Mouse (Mus musculus) cerebellum, adult 9-10 months (tissue): ENCODE data around the gene Gpr21.
"Not testable (repeated sequence)": the region's sequence is repeated elsewhere in the genome, so short reads cannot be mapped to it uniquely, and the experiment has no call there.

Source experiments
- DNase-seq: peaks from one replicate; pipeline ENCODE4 v3.0.0; 2022

The Gpr21 gene

DNA sequence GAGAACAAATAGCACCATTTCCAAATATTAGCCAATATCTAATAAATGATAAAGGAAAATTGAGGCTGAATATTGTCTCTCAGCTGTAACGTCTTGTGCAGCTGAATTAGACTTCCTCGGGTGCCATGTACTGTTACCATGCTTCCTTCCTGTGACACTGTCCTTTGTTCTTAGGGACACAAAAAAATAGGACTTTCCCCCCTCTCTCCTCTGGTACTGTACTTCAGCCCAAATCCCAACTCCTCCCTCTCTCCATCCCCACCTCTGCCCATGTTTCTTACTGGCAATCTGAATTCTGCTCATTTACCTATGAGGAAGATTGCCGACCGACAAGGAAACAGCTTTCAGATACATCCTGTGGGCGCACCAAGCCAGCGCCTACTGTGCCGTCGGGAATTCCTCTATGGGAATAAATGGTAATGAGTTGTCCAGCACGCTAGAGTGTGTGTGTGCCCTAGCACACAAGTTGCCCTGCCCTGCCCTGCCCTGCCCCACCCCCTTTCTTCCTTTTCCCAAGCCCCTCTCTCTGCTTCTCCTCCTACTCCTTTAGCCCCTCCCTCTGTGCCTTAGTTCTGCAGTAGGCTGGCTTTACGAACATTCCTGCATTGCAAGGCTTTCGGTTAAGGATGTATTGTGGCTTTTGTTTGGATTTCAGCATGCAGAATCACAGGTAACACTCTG is at the start of gene Gpr21:
Gene Gpr21 (plus strand): TSS at position 303 of the 681 bp plus-strand sequence.
- no peak for DNase-seq

DNA sequence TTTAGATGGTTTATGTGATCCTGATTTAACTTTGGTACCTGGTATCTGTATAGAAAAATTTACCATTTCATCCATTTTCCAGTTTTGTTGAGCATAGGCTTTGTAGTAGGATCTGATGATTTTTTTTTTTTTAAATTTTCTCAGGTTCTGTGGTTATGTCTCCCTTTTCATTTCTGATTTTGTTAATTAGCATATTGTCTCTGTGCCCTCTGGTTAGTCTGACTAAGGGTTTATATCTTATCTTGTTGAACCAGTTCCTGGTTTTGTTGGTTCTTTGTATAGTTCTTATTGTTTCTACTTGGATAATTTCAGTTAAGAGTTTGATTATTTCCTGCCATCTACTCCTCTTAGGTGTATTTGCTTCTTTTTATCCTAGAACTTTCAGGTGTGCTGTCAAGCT is 36.6 kb upstream of the Gpr21 start:
- DNase-seq: no peak

DNA sequence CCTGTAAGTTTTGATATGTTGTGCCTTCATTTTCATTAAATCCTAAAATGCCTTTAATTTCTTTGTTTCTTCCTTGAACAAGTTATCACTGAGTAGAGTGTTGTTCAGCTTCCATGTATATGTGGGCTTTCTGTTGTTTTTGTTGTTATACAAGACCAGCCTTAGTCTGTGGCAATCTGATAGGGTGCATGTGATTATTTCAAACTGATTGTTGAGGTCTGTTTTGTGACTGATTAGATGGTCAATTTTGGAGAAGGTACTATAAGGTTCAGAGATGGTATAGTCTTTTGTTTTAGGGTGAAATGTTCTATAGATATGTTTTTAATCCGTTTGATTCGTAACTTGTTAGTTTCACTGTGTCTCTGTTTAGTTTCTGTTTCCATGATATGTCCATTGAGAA is 36.1 kb upstream of the Gpr21 start:
- no peak for DNase-seq

DNA sequence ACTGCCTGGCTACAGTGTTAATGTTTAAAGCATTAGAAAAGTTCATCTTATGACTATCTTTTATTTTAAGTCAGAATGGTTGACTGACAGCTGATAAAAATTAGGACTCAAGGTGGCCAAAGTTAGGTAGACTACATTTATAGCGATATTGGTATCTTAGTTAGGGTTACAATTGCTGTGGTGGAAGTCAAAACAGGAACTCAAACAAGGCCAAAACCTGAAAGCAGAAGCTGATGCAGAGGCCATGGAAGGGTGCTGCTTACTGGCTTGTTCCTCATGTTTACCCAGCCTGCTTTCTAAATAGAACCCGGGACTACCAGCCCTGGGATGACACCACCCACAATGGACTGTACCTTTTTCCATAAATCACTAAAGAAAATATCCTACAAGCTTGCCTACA is 32.0 kb upstream of the Gpr21 start:
- DNase-seq: no peak

DNA sequence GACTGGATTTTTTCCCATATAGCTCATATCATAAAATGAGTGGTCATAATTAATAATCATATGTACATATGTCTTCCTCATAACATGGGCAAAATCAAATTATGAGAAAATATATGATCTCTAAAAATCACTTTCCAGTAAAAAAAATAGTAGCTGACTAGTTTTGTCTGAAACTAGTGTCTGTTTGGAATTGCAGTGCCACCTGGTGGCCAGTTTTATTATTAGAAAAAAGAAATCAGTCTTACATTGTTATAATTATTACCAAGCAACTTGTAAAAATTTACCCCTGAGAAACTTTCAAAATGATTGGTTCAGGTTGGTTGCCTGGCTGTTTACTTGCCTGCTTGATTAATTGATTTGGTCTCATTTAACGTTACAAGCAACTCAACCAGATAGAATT is 30.8 kb upstream of the Gpr21 start:
- DNase-seq: peak; percentile 69

DNA sequence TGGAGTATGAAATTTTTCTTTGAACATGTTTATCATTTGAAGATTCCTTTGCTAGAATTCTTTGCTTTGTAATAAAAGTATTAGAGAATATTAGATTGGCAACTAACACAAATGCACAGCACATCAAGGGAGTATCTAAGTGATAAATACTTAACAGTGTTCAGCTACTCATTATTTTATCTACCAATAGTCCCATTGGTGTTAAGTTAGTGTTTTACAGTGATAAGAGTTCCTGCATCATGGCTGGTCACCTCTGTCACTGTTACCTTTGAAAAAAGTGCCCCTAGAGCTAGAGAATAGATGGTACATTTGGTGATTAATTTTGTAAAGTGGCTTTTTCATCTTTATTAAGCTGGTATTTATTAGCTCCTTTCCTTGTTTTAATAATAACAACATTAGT is 29.7 kb upstream of the Gpr21 start:
- DNase-seq: no peak

DNA sequence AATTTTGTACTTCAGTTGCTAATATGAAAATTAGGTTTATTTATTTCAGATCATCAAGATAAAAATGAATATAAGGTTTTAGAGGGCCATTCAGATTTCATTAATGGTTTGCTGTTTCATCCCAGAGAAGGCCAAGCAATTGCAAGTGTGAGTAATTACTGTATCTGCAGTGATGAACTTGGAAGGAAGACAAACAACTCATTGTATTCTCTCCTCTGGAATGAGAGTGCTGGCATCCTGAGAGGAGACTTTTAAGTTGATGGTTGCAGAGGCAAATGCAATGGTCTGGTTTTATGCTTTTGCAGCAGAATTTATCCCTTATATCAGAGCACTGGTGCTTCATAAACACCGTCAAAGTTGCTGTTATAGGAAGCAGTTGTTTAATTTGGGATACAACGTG is 27.2 kb upstream of the Gpr21 start:
- no peak for DNase-seq

DNA sequence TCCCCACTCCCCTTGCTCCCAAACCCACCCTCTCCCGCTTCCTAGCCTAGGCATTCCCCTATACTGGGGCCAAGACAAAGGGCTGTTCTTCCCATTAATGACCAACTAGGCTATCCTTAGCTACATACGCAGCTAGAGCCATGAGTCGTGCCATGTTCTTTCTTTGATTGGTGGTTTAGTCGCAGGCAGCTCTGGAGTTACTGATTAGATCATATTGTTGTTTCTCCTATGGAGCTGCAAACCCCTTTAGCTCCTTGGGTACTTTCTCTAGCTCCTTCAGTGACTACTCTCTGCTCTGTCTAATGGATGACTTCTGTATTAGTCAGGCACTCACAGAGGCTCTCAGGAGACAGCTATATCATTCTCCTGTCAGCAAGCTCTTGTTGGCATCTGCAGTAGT is 18.8 kb upstream of the Gpr21 start:
- no peak for DNase-seq

DNA sequence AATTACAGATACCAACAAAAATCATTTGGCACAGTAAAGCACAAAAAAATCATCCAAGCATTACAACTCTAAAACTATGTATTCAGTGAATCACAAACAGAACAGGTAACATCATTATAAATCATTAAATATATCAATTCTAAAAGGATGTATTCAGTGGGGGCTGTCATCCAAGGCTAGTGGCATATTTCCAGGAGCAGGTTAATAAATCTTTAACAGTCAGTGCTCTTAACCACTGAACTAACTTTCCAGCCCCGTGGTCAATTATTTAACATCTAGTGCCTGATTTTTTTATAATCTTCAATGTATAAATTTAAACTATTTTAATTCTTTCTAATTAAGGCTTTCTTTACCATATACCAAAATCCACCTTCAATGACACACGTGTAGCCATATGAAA is 10.3 kb upstream of the Gpr21 start:
- not testable (repeated sequence) for DNase-seq

DNA sequence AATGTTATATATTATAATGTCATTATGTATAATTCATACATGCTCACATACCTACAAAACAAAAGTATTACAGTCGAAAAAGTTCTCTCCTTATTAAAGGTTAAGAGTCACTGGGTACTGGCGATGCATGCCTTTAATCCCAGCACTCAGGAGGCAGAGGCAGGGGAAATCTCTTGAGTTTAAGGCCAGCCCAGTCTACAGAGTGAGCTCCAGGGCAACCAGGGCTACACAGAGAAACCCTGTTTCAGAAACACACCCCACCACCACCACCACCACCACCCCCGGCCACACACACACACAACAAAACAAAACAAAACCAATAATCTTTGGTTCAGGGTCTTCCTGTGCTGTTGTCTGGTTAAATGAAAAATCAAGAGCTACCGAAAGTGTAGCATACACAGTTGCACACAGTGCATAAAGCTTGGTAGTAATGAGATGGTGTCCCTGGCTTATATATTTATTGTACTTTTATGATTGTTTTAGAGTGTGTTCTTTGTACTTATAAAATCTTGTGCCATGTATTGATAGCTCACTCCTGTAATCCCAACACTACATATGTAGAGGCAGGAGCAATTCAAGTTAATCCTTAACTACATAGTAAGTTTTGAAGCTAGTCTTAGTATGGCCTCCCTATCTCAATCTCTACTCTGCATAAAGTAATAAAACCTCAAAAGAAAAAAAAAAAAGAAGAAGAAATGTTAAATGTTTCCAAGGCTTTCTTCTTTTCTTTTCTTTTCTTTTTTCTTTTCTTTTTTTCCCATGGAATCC is 4.8 kb upstream of the Gpr21 start:
- DNase-seq: no peak

DNA sequence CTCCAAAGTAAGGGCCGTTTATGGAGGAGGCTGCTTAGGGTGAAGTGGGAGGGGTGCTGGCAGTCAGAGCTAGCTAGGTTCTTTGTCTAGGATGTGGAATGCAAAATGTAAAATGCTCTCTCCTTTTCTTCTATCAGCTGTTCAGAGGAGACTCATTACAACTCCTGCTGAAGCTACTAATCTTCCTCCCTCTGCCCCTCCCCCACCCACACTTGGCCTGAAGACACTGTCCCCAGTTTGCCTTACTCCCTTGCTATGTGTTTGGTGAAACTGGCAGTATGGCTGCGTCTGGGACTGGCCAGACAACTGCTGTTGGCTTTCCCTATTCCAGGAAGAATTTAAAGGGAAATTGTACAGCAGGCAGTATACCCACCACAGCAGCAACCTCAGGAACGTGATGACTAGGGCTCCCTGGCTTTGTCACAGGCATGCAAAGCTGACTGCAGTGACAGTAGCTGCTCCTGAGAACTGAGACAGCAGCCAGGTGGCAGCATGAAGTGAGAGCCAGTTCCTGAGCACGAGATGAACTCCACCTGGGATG is 860 bp downstream of the Gpr21 start:
- DNase-seq: peak; percentile 72

DNA sequence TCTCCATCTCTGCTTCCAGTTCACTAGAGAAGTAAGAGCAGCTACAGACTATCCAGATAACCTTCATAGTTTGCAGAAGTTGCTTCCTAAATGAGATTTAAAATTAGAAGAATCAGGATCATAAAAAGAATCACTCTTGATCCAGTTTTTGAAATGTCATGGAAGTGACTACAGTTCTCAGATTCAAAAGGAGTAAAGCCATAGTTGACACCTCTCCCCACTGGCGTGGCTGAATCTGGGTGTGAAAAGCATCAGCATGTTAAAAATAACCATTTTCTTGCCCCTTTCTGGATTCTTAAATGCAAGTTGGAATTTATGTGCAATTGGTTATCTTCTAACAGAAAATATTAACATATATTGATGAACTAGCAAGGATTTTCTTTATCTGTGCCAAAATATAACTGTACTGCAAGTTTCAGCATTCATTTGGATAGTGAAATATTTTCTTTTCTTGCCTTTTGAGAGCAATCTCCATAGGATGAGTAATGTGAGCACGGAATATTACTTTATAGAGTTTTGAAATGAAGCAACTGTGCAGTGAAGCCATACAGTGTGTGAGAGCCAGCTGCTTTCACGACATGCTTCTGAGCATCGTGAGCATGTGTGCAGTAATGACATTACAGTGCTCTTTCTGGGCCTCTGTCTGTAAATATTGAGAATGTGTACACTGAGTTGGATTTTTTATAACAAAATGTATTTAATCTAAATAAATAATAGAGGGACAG is 2.6 kb downstream of the Gpr21 start:
- no peak for DNase-seq

DNA sequence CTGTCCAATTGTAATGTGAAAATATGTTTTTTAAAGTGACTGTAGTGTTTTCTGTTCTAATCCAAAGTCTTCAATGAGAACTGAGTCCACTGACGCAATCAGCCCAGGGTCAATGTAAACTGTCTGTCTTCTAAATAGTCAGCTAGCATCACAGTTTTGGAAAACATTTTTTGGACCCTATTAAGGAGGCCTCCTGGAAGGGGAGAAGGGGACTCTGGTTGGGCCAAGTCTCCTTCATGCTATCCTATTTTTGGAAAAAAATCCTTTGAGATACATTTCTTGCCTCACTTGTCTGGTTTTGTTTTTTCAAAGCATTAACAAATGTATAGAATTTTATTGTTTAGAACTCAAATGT is 3.1 kb downstream of the Gpr21 start:
- DNase-seq: no peak

DNA sequence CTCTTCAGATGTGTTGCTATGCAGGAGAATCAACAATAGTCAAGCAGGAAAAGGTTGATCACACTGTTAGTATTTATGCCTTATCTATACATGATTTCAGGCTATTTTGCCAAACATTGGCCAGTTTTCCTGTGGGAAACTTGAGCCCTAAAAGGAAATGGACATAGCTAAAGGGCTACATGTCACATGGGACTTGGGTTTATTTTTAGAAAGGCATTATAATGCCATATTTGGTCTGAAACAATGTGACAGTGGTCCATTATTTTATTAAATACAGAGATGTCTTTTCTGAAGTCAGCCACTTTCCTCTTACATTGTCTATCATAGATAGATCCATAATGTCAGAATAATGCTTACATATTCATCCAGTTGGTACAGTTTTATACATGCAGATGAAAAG is 11.5 kb downstream of the Gpr21 start:
- no peak for DNase-seq

DNA sequence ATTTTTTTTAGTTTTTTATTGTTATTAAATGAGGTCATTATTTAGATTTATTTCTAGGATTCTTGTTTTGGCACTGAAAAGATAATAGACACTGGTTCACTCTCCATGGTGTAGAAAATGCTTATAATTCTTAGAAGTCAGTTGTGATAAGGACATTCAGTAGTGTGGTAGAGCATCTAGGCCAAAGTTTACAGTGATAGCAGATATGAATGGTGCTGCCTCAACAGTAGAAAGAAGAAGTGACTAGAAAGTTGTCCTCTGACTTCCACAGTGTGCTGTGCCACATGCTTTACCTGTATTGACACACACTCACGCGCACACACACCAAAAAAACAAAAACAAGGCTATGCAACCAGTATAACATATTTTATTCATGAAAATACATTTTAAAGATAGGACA is 13.3 kb downstream of the Gpr21 start:
- no peak for DNase-seq

DNA sequence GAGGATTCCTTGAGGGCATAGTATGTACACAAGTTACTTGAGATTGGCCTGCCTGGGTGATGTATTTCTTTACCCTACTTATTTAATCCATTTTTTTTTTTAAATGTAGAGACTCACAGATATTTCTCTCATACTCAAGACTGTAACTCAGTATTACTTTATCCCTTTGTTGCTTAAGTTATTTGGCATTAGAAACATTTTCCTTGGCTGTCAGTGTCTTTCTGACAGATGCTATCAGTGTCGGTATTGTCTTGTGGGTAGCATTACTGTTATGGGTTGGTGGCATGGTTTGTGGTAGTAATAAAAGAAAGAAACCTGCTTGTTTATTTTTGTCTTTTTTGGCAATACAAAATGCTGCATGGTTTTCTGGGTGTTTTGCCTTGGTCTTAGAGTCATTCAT is 14.6 kb downstream of the Gpr21 start:
- no peak for DNase-seq

DNA sequence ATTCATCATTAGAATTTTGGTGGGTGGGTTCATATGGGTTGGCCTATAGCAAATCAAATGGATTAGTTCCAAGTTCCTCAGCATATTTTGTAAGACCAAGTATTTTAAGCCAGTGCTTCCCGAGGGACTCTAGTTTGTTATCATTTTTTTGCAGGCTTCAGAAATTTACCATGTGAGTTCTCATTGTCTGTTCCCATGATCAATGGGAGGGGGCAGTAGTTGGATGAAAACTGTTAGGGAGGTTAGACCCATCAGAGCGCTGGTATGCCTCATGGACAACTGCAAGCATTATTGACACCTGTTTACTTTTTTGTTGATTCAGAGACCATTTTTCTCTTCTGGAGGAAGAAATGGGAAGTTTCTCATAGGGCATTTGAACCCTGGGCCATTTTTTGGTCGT is 15.5 kb downstream of the Gpr21 start:
- no peak for DNase-seq

DNA sequence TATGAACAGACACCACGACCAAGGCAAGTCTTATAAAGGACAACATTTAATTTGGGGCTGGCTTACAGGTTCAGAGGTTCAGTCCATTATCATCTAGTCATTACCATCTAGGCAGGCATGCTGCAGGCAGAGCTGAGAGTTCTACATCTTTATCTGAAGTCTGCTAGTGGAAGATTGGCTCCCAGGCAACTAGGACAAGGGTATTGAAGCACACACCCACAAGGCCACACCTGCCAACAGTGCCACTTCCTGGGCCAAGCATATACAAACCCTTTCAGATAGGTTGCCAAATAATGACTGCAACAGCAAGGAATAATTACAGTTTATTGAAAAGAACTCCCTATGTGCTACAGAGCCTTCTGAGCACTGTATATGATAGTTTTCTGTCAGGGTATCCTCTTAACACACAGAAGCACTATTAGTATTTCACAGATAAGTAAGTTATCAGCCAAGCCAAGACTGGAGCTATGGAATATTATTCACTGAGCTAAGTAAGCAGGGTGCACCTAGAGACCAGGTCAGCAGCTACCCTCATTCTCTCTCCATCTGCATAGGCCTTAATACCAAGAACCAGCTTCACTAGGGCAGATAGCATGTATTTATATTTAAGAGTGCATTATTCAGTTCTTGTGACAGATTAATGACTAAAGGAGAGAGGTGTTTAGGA is 33.3 kb downstream of the Gpr21 start:
- peak; percentile 57 for DNase-seq

DNA sequence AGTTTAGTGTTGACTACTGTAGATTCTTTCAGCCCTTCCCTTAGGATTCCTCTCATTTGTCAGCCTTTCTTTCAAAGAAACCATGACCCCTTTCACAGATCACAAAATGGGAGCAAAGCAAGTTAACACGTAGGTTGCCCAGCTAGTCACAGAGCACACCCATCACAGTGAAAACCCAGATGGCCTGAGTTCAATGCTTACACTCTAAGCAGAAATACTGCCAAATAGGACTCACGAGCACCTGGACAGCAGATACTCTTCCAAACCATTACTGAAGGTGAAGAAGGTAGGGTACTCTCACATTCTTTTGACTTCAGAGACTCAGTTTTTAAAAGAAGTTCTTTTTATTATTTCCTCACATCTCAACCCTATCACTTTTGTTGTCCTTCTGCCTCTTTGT is 40.2 kb downstream of the Gpr21 start:
- DNase-seq: peak; percentile 46

DNA sequence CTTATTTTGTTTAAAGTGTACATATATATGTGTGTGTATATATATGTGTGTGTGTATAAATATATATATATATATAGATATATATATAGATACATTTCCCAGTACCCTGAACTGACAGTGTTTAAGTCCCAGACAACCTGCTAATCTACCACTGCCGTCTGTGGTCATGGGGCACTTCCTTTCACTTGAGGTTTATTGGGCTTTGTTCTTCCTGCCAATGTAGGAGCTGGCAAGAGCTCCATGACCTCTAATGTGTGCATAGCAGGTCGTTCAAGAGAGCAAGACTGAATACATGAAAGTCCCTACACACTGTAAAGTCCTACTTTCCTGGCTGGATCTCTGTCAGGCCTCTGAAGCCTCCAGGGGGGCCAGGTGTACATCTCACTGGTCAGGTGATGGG is 49.4 kb downstream of the Gpr21 start:
- no peak for DNase-seq

DNA sequence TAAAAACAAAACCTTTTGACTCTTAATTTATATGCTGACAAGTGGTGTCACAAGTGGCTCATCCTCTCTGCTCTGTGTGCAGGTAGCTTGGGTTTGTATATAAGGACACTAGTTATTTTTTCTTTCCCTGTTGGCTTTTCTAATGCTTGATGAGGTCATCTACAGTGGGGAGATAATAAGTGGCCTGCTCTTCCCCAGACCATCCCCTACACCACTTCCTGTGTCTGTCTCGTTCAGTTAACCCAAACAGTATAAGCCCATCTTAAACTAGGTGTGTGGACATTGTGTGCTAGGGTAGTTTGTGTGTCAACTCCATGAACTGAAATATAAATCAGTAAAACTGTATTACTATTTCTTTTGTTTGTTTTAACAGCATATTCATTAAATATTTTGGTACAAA is 49.9 kb downstream of the Gpr21 start:
- DNase-seq: no peak

DNA sequence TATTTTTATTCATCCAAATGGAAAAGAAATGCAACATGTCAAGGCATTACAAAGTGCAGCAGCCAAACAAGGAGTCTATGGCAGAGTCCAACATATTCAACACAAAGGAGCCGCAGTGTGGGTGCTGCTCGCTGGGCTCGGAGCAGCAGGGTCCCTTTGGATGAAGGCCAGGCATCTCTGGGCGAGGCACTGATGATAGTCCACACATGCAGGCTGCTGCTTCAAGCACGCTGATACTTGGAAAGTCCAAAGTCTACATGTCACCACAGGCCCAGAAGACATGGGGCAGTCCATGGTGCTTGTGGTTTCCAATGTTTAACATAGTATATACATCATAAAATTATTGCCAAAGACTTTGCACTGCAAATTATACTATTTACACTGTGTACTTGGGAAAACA is 53.8 kb downstream of the Gpr21 start:
- no peak for DNase-seq
